Mouse (Mus musculus) retina, postnatal 1 day (tissue): ENCODE results near the gene Zfp58.
"Not testable (repeated sequence)": the region's sequence is repeated elsewhere in the genome, so short reads cannot be mapped to it uniquely, and the experiment has no call there.

Source experiments
- DNase-seq: peaks from one replicate; pipeline ENCODE4 v3.0.0-alpha.2; 2012

The Zfp58 gene

GRCm38 (mm10) chr13:67500084-67500719 is at the start of gene Zfp58:
TSS of gene Zfp58 (minus strand) at chr13:67500555.
- DNase-seq, result peak; percentile 94

GRCm38 (mm10) chr13:67545941-67546340 is 45.6 kb upstream of the Zfp58 start:
- DNase-seq, result no peak

GRCm38 (mm10) chr13:67527049-67527730 is 26.8 kb upstream of the Zfp58 start:
- no peak for DNase-seq

- DNase-seq, result peak; percentile 97
Observed at GRCm38 (mm10) chr13:67525753-67526410, 25.5 kb upstream of the Zfp58 start, which contains the start of the genes Gm26965 and Zfp87. TSS of gene Gm26965 (minus strand) at chr13:67526151. TSS of gene Zfp87 (minus strand) at chr13:67526177.

GRCm38 (mm10) chr13:67500908-67501307 is 553 bp upstream of the Zfp58 start:
- DNase-seq, result no peak

GRCm38 (mm10) chr13:67495631-67496030 is 4.7 kb downstream of the Zfp58 start:
- no peak for DNase-seq

GRCm38 (mm10) chr13:67484424-67484811 is 15.9 kb downstream of the Zfp58 start:
- DNase-seq, result no peak

GRCm38 (mm10) chr13:67483625-67484423 is 16.5 kb downstream of the Zfp58 start, which contains the start of gene Zfp874b:
TSS of gene Zfp874b (minus strand) at chr13:67484258.
- DNase-seq, result peak; percentile 93

- DNase-seq, result no peak
Observed at GRCm38 (mm10) chr13:67481528-67481927, 18.8 kb downstream of the Zfp58 start.

GRCm38 (mm10) chr13:67469274-67469673 is 31.1 kb downstream of the Zfp58 start:
- DNase-seq, result no peak

GRCm38 (mm10) chr13:67463506-67464185 is 36.7 kb downstream of the Zfp58 start:
- DNase-seq, result not testable (repeated sequence)

GRCm38 (mm10) chr13:67452021-67452309 is 48.4 kb downstream of the Zfp58 start:
- no peak for DNase-seq

GRCm38 (mm10) chr13:67451172-67452020 is 49.0 kb downstream of the Zfp58 start, which contains the start of gene Zfp874a:
TSS of gene Zfp874a (minus strand) at chr13:67451624.
- DNase-seq, result peak; percentile 89
